Mouse (Mus musculus) MN1 (cell line): Measurements from ENCODE around the gene Ajm1.
"Not testable (repeated sequence)": the region's sequence is repeated elsewhere in the genome, so short reads cannot be mapped to it uniquely, and the experiment has no call there.

ENCODE experiments used
- DNase-seq: peaks from one replicate; pipeline ENCODE4 v3.0.0-alpha.2; 2016; ENCODE audit warnings: low spot score

The Ajm1 gene

GRCm38 (mm10) chr2:25565741-25566140 lies 15.8 kb downstream of the Ajm1 start:
- no peak for DNase-seq

DNA sequence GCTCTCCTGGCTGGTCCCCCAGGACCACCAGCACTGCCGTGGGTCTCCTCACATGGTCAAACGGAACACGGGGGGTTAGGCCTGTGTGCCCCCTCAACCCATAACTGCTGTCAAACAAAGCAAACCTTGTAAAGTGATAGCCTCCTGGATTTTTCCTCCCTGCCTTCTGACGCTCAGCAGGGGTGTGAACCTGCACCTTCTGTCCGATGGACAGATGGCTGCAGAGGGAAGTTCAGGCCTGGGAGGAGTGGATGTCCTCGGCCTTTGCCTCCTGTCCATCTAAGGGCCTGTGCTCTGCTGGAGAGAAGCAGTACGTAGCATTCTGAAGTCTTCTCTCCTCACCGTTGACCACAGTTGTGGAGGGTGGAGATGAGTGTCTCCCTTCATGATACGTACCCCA lies 19.6 kb downstream of the Ajm1 start:
- no peak for DNase-seq

DNA sequence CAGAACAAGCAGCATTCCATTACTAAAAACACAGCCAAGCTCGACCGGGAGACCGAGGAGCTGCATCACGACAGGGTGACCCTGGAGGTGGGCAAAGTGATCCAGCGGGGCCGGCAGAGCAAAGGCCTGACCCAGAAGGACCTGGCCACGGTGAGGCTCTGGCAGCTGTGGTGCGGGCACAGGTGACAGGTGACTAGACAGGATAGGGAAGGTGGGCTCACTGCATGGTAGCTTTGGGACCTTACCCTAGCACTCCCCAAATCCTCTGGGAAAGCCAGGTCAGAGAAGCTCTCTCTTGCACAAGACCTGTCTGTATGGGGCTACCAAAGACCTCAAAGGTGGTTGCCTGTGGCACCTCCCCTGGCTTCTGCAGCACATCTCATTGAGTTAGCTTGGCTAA lies 21.0 kb downstream of the Ajm1 start:
- no peak for DNase-seq

DNA sequence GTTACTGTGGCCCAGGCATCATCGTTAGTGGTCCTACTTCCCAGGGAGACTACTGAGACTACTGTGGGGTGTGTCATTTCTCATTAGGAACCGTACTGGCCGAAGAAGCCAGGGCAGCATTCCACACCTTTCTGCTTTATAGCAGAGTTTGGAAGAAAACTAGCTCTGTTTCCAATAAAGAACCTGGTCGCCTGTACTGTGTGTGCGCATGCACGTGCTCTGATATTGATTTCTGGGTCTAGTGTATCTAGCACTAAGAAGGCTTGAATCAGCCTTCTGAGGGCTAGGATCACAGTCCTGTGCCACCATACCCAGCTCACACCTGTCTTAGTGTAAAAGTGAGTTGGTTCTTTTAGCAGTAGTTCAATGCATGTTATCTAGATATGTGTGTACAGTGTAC lies 22.8 kb downstream of the Ajm1 start:
- DNase-seq = no peak

- DNase-seq = no peak
Measured at GRCm38 (mm10) chr2:25557964-25558360, 23.6 kb downstream of the Ajm1 start.

DNA sequence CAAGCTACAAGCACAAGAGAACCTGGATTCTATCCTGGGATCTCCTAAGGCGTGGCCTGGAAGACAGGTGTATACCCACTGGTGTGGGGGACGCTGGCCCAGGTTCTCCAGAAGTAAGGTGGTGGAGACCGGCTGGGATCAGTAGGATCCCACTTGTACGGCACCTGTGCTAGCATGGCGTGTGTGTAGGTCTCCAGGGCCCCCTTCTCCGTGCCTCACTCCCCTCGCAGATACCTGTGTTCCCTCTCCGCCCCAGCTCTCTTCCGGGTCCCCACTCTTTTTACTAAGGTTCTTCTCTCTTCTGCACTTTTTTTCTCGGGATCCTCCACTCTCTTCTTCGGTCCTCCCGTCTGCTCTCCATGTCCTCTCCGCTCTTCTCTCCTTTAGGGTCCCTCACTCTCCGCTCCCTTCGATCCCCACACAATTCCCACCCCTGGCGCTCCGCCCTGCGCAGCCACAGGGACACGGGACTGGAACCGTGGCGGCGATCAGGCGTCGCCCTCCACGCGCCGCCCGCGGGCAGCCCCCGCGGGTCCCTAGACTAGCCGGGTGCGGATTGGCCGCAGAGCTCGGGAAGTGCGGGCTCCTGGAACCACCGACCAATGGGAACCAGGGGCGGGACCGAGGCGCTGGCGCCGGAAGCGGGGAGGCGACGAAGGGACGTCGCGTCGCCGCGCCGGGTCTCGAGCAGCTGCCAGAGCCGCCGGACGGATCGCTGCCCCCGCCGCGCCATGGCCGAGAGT lies 24.2 kb downstream of the Ajm1 start, which contains the start of gene Edf1:
Gene Edf1 (plus strand): TSS at position 627 of the 743 bp plus-strand sequence.
- peak; percentile 93 for DNase-seq

DNA sequence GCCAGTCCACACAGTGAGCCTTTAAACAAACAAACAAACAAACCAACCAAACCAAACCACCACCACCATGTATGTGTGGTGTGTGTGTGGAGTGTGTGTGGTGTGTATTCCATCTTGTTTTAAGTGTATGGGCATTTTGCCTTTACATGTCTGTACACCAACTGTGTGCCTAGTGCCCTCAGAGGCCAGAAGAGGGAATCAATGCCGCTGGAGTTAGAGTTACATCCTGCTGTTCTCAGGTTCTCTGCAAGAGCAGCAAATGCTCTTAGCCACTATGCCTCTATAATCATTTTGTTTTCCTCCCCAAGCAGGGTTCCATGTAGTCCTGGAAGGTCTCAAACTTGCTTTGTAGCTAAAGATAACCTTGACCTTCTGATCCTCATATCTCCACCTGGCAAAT lies 25.3 kb downstream of the Ajm1 start:
- peak; percentile 28 for DNase-seq

GRCm38 (mm10) chr2:25555479-25555878 lies 26.1 kb downstream of the Ajm1 start:
- DNase-seq = not testable (repeated sequence)

DNA sequence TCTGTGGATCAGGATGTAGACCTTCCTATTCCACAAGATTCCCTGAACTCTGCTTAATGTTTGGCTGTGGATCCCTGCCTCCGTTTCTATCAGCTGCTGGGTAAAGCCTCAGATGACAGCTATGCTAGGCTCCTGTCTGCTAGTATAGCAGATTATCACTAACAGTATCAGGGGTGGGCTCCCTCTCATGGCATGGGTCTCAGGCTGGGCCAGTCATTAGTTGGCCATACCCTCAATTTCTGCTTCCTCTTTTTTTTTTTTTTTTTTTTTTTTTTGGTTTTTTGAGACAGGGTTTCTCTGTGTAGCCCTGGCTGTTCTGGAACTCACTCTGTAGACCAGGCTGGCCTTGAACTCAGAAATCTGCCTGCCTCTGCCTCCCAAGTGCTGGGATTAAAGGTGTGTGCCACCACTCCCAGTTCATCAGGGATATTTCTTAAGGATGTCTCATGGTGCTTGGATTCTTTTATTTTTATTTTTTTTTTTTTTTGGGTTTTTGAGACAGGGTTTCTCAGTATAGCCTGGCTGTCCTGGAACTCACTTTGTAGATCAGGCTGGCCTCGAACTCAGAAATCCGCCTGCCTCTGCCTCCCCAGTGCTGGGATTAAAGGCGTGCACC lies 28.3 kb downstream of the Ajm1 start:
- not testable (repeated sequence) for DNase-seq

- DNase-seq = peak; percentile 60
Measured at GRCm38 (mm10) chr2:25551186-25551585, 30.4 kb downstream of the Ajm1 start.

GRCm38 (mm10) chr2:25549021-25549991 lies 32.3 kb downstream of the Ajm1 start:
- no peak for DNase-seq

GRCm38 (mm10) chr2:25546811-25547491 lies 34.6 kb downstream of the Ajm1 start, which contains the start of gene Traf2:
Gene Traf2, minus strand, starts transcription at chr2:25546940.
- DNase-seq = peak; percentile 98

DNA sequence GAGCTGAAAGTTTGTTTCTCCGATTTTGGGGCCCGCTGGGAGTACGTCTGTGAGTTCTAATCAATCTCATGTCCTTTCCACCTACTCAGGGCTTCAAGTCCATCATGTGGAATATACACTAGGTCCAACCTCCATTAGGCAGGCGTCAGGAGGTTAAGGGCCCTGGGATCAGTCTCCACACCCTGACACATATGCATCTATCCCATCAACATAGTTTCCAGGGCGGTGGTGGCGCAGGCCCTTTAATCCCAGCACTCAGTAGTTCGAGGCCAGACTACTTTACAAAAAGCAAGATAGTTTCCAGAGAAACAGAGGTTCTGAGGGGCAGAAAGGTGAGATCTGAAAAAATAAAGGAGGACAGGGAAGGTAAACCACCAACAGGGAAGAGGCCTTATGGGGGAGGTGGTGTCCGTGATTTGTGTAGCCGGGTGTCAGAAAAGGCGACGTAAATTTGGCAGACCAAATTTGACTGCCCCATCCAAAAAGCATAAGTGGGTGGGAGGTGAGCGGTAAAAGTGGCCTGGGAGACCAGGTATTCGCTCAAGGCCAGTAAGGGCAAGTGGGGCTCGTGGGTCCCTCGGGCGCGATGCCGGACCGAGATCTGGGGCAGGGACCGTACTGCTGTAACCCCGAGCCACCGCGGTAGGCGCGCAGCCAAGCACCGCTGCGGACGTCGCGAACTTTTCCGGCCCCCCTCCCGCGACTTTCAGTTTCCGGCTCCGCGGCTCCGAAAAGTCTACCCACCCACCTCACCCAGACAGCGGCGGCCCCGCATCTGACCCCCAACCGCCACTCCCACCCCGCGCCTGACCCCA lies 35.4 kb downstream of the Ajm1 start:
- peak; percentile 62 for DNase-seq

- no peak for DNase-seq
Measured at GRCm38 (mm10) chr2:25541644-25542367, 39.8 kb downstream of the Ajm1 start.

DNA sequence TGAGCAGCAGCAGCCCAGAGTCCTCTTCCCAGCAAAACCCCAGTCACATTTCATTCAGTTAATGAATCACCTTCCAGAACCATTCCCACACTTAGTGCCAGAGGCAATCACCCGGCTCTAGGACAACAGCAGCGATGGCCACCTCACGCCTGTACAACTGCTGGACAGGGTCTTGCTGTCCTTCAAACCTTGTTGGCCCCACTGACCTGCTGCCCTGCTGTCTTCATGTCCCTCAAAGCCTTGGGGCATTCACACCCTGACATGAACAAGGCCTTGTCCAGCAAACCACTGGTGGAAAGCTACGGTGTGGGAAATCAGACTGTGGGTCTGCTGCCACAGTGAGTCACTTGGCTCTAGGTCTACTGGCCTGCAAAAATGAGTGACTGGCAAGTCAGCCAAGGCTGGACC lies 41.0 kb downstream of the Ajm1 start:
- no peak for DNase-seq

- no peak for DNase-seq
Measured at GRCm38 (mm10) chr2:25536531-25536930, 45.0 kb downstream of the Ajm1 start.

- DNase-seq = no peak
Measured at GRCm38 (mm10) chr2:25534866-25535182, 46.7 kb downstream of the Ajm1 start.

DNA sequence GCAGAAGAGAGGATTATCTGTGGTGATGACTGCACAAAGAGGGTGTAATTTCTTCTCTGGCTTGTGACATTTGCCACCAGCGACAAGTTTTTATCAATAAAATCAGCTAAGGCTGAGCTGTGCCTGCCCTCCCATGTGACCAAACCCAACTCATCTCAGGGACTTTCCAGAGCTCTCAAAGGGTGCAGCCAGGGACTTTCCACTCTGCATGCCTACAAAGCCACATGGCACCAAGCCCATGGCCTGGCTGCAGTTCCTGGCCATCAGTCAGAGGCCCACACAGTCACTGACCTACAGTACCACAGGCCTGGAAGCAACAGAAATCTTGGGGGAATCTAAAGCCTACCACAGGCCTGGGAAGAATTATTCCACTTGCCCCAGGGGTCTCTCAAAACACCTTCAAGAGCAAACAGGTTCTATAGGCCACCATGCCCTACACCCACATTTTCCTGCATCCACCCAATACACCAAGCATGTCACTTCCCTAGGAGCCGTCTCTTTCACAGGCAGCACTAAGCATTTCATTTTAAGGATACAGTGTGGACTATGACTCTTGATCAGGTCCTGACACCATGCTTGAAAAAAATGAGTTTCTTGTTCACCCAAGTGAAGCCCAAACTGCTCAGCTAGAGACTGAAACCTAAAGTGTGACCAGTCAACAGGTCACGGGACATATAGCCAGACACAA lies 47.2 kb downstream of the Ajm1 start:
- peak; percentile 84 for DNase-seq

- peak; percentile 16 for DNase-seq
Measured at GRCm38 (mm10) chr2:25533707-25534106, 47.9 kb downstream of the Ajm1 start.
